In genomic region chr13:23431351-23431771, GRCm38 (mm10) we compare ENCODE assay signal across 8 mouse cellular contexts. TPM values are rescaled to one million over a fixed set of nuclear protein-coding genes. Genes with fewer than 3 reads are reported as not detected.
DNase-seq lines count a peak whose midpoint lies in the region; ATAC-seq and TF ChIP-seq lines count a peak whose summit lies in the region.

No protein-coding gene starts in this region.

- WGBS in embryonic facial prominence, embryonic 10.5 days = under 1% methylated on average over 15 of the region's 15 CpGs
- under 1% methylated on average over 15 of the region's 15 CpGs for WGBS in intestine, postnatal 0 days
- WGBS in limb, embryonic 11.5 days = under 1% methylated on average over 15 of the region's 15 CpGs
- WGBS in midbrain, embryonic 12.5 days = under 1% methylated on average over 15 of the region's 15 CpGs
- under 1% methylated on average over 15 of the region's 15 CpGs for WGBS in small intestine, adult 2 months

- TF ChIP-seq CTCF in intestine, postnatal 0 days (IDR thresholded peaks at IDR 0.05; ENCODE audit: low read depth) = no peak
- no peak for TF ChIP-seq CTCF in small intestine, adult 2 months (IDR thresholded peaks at IDR 0.05; ENCODE audit: extremely low read depth, insufficient read length, insufficient replicate concordance, low read depth, low read length)

- H3K4me3 ChIP-seq in embryonic facial prominence, embryonic 10.5 days = peak overlapping the region; percentile 66
- H3K4me3 ChIP-seq in intestine, postnatal 0 days (ENCODE audit: low read depth, low read length) = peak overlapping the region; percentile 66
- H3K4me3 ChIP-seq in limb, embryonic 11.5 days (ENCODE audit: low read depth, low read length) = peak overlapping the region; percentile 50
- H3K4me3 ChIP-seq in midbrain, embryonic 12.5 days = peak overlapping the region; percentile 58
- H3K4me3 ChIP-seq in small intestine, adult 2 months (ENCODE audit: low read depth, low read length) = peak overlapping the region; percentile 14; the same call in 1 of the 2 replicates

- H3K9ac ChIP-seq in intestine, postnatal 0 days (ENCODE audit: low read depth, low read length) = peak overlapping the region; percentile 57
- H3K9ac ChIP-seq in limb, embryonic 11.5 days (ENCODE audit: low read length) = peak overlapping the region; percentile 81
- H3K9ac ChIP-seq in midbrain, embryonic 12.5 days (replicated peaks) = peak overlapping the region; percentile 61

- H3K4me1 ChIP-seq in embryonic facial prominence, embryonic 10.5 days = peaks cover 30% of the 10 kb centered on the region
- H3K4me1 ChIP-seq in intestine, postnatal 0 days (replicated peaks; ENCODE audit: control insufficient read depth, insufficient read depth, low read length) = no peaks in the 10 kb centered on the region
- 0 out of 2 replicates have a peak, but pooled peaks cover 2% of the 10 kb centered on the region for H3K4me1 ChIP-seq in limb, embryonic 11.5 days (ENCODE audit: control insufficient read depth, insufficient read depth, low read length)
- peaks cover 16% of the 10 kb centered on the region for H3K4me1 ChIP-seq in midbrain, embryonic 12.5 days
- H3K4me1 ChIP-seq in small intestine, adult 2 months (ENCODE audit: control insufficient read depth, insufficient read depth, insufficient read length, low read length) = peaks cover 2% of the 10 kb centered on the region; the same call in 1 of the 2 replicates

- peak overlapping the region; percentile 93 for H3K27ac ChIP-seq in embryonic facial prominence, embryonic 10.5 days (replicated peaks)
- H3K27ac ChIP-seq in intestine, postnatal 0 days (ENCODE audit: low read depth, low read length) = peak overlapping the region; percentile 90
- H3K27ac ChIP-seq in limb, embryonic 11.5 days (replicated peaks; ENCODE audit: low read depth, low read length) = peak overlapping the region; percentile 91
- peak overlapping the region; percentile 82 for H3K27ac ChIP-seq in midbrain, embryonic 12.5 days (replicated peaks)
- peak overlapping the region; percentile 75 for H3K27ac ChIP-seq in small intestine, adult 2 months (ENCODE audit: insufficient read depth, low read depth, low read length)

- TF ChIP-seq POLR2A in small intestine, adult 2 months (IDR thresholded peaks at IDR 0.05; ENCODE audit: low read depth, low read length) = no peak

- H3K36me3 ChIP-seq in embryonic facial prominence, embryonic 10.5 days (replicated peaks) = no peaks in the 10 kb centered on the region
- no peaks in the 10 kb centered on the region for H3K36me3 ChIP-seq in intestine, postnatal 0 days (ENCODE audit: control insufficient read depth, insufficient read depth)
- H3K36me3 ChIP-seq in limb, embryonic 11.5 days (ENCODE audit: control insufficient read depth, insufficient read depth, low read length) = no peaks in the 10 kb centered on the region
- H3K36me3 ChIP-seq in midbrain, embryonic 12.5 days = no peaks in the 10 kb centered on the region
- no peaks in the 10 kb centered on the region for H3K36me3 ChIP-seq in small intestine, adult 2 months (ENCODE audit: control insufficient read depth, insufficient read depth, low read length)

- H3K27me3 ChIP-seq in embryonic facial prominence, embryonic 10.5 days (replicated peaks; ENCODE audit: low read depth, poor library complexity, severe bottlenecking) = no peaks in the 10 kb centered on the region
- H3K27me3 ChIP-seq in intestine, postnatal 0 days (replicated peaks; ENCODE audit: control insufficient read depth, insufficient read depth, low read length) = no peaks in the 10 kb centered on the region
- H3K27me3 ChIP-seq in limb, embryonic 11.5 days (ENCODE audit: control insufficient read depth, insufficient read depth, low read length) = no peaks in the 10 kb centered on the region
- H3K27me3 ChIP-seq in midbrain, embryonic 12.5 days = no peaks in the 10 kb centered on the region
- H3K27me3 ChIP-seq in small intestine, adult 2 months (ENCODE audit: control insufficient read depth, insufficient read depth, low read length) = no peaks in the 10 kb centered on the region

- peak; percentile 69 to 75 for DNase-seq in urinary bladder, adult 18-20 months (ENCODE audit: low spot score in 2 of 2)
- DNase-seq in urinary bladder, adult 2 months (ENCODE audit: low spot score) = no peak
- peak; percentile 84 for DNase-seq in embryonic facial prominence, embryonic 10.5 days (ENCODE audit: low spot score)
- peak; percentile 92 for DNase-seq in limb, embryonic 11.5 days (ENCODE audit: low spot score)

- no peaks in the 10 kb centered on the region for H3K9me3 ChIP-seq in embryonic facial prominence, embryonic 10.5 days
- no peaks in the 10 kb centered on the region for H3K9me3 ChIP-seq in intestine, postnatal 0 days (ENCODE audit: control insufficient read depth)
- no peaks in the 10 kb centered on the region for H3K9me3 ChIP-seq in limb, embryonic 11.5 days (ENCODE audit: control insufficient read depth, low read length)
- H3K9me3 ChIP-seq in midbrain, embryonic 12.5 days = no peaks in the 10 kb centered on the region

- peak overlapping the region; percentile 71 for H3K4me2 ChIP-seq in intestine, postnatal 0 days (replicated peaks; ENCODE audit: low read depth)
- peak overlapping the region; percentile 39 for H3K4me2 ChIP-seq in limb, embryonic 11.5 days (ENCODE audit: low read depth, severe bottlenecking)
- peak overlapping the region; percentile 58 for H3K4me2 ChIP-seq in midbrain, embryonic 12.5 days (replicated peaks)

- ATAC-seq in granulocyte monocyte progenitor cell, adult 5-6 weeks (replicated peaks; ENCODE audit: poor library complexity, severe bottlenecking) = peak; percentile 41
- ATAC-seq in intestine, postnatal 0 days = peak; percentile 61
- ATAC-seq in limb, embryonic 11.5 days (ENCODE audit: insufficient number of reproducible peaks, low FRiP score, low TSS enrichment, low read depth) = peak; percentile 71
- ATAC-seq in midbrain, embryonic 12.5 days (ENCODE audit: low FRiP score, low read depth) = peak; percentile 71

RNA-seq across cellular contexts. Expression of gene Abt1, which starts 7.7 kb away (rescaled TPM):
- polyA plus RNA-seq in urinary bladder, adult 2 months (2012; rRNA removed) = 7.9 TPM in 2 replicates
- polyA plus RNA-seq in embryonic facial prominence, embryonic 10.5 days (2016; fragmentation: Nextera tagmentation; extraction: Ambion mirVana) = 15.0 and 15.6 TPM in 2 replicates
- total RNA-seq in granulocyte monocyte progenitor cell, adult 5-6 weeks (2014; fragmentation: Nextera tagmentation) = 2.9 and 5.7 TPM in 2 replicates
- 11.0 and 13.7 TPM in 2 replicates for total RNA-seq in granulocyte monocyte progenitor cell, adult 5-6 weeks (2017)
- 5.1 and 5.6 TPM in 2 replicates for polyA plus RNA-seq in intestine, postnatal 0 days (2015; fragmentation: Nextera tagmentation; extraction: Ambion mirVana)
- 16.3 and 17.4 TPM in 2 replicates for polyA plus RNA-seq in limb, embryonic 11.5 days (2014; fragmentation: Nextera tagmentation; extraction: Ambion mirVana)
- polyA plus RNA-seq in midbrain, embryonic 12.5 days (2016; fragmentation: Nextera tagmentation; extraction: Ambion mirVana) = 10.1 and 12.3 TPM in 2 replicates
- polyA plus RNA-seq in small intestine, adult 2 months (2012; rRNA removed) = 0.95 and 1.2 TPM in 2 replicates

RNA-seq across cellular contexts. Expression of gene Btn1a1, which starts 34.3 kb away (rescaled TPM):
- not detected in 2 replicates for polyA plus RNA-seq in urinary bladder, adult 2 months (2012; rRNA removed)
- 0.12 and 0.16 TPM in 2 replicates for polyA plus RNA-seq in embryonic facial prominence, embryonic 10.5 days (2016; fragmentation: Nextera tagmentation; extraction: Ambion mirVana)
- total RNA-seq in granulocyte monocyte progenitor cell, adult 5-6 weeks (2014; fragmentation: Nextera tagmentation) = not detected in 2 replicates
- not detected in 2 replicates for total RNA-seq in granulocyte monocyte progenitor cell, adult 5-6 weeks (2017)
- not detected in 2 replicates for polyA plus RNA-seq in intestine, postnatal 0 days (2015; fragmentation: Nextera tagmentation; extraction: Ambion mirVana)
- not detected in 2 replicates for polyA plus RNA-seq in limb, embryonic 11.5 days (2014; fragmentation: Nextera tagmentation; extraction: Ambion mirVana)
- polyA plus RNA-seq in midbrain, embryonic 12.5 days (2016; fragmentation: Nextera tagmentation; extraction: Ambion mirVana) = not detected in 2 replicates
- 0.05 TPM in 1 of 2 replicates, not detected in the other for polyA plus RNA-seq in small intestine, adult 2 months (2012; rRNA removed)

RNA-seq across cellular contexts. Expression of gene Btn2a2, which starts 57.3 kb away (rescaled TPM):
- 0.04 TPM in 1 of 2 replicates, not detected in the other for polyA plus RNA-seq in urinary bladder, adult 2 months (2012; rRNA removed)
- polyA plus RNA-seq in embryonic facial prominence, embryonic 10.5 days (2016; fragmentation: Nextera tagmentation; extraction: Ambion mirVana) = 0.99 and 1.2 TPM in 2 replicates
- total RNA-seq in granulocyte monocyte progenitor cell, adult 5-6 weeks (2014; fragmentation: Nextera tagmentation) = not detected in 2 replicates
- not detected in 2 replicates for total RNA-seq in granulocyte monocyte progenitor cell, adult 5-6 weeks (2017)
- not detected in 2 replicates for polyA plus RNA-seq in intestine, postnatal 0 days (2015; fragmentation: Nextera tagmentation; extraction: Ambion mirVana)
- 1.3 and 2.2 TPM in 2 replicates for polyA plus RNA-seq in limb, embryonic 11.5 days (2014; fragmentation: Nextera tagmentation; extraction: Ambion mirVana)
- polyA plus RNA-seq in midbrain, embryonic 12.5 days (2016; fragmentation: Nextera tagmentation; extraction: Ambion mirVana) = 0.10 and 0.17 TPM in 2 replicates
- polyA plus RNA-seq in small intestine, adult 2 months (2012; rRNA removed) = not detected in 2 replicates

Comparison
In these comparisons a context has a peak if more than half of its experiments do, and no peak if none do; other contexts are left out.
1. H3K4me3 ChIP-seq: peak in every context shown above with its lines; median percentile 66 in embryonic facial prominence, embryonic 10.5 days; 66 in intestine, postnatal 0 days; 58 in midbrain, embryonic 12.5 days; 50 in limb, embryonic 11.5 days; 14 in small intestine, adult 2 months.